Mouse (Mus musculus): Measurements from ENCODE around the gene Tcam1.

DNA sequence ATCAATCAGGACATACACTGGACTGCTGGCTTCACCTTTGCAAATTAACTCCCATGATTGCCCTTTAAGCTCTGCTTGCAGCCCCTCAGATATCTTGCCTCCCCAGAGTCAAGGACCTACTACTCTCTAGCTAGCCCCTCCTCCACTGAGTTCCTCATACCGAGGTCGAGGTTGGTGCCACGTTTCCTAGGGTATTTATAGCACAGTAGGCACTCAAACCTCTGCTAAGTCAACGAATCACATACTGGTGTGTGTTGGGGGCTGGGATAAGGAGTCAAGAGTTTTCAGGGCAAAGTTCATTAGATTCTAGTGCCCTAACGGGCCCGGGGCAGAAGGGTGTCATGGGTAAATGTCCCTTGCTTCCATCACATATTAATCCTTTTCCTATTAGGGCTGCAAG, 52.7 kb downstream of the Tcam1 start:
- TF ChIP-seq CTCF (IDR thresholded peaks at IDR 0.05) (no peak), POLR2A (IDR thresholded peaks at IDR 0.05; ENCODE audit: insufficient read depth, low read depth, low read length) (no peak)
